39 mouse cellular contexts compared by ENCODE assay signal in the genomic region with DNA sequence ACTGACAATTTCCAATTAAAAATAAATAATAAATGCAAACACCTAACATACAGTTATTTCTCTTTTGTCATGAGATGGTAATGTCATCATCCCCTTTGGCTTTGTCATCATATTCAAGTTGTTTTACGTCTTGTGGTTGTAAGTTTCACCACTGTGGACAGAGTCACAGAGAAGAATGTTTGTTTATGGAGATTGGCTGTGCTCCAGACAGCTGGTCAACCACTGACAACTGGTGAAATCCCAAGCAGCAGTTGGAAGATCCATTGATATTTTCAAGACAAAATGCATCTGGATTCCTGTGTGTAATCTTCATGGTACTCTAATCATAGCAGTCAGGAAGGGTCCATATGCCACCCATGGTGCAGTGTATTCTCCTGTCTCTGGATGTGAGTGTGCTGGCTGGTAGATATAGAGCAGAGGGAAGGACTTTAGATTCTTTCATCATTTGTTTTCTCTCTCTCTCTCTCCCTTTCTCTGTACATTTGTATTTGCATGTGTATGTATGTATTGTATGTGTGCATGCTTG. TPM values are rescaled to one million over a fixed set of nuclear protein-coding genes. Genes with fewer than 3 reads are reported as not detected.
DNase-seq lines count a peak whose midpoint lies in the region; ATAC-seq and TF ChIP-seq lines count a peak whose summit lies in the region.
"Had no signal": no experiment of that assay in that cellular context is flagged by ENCODE, and none has a peak within 500 bp of the region (broad histone marks: within the 10 kb centered on the region; RNA-seq: fewer than 3 reads in every experiment).

No protein-coding gene starts in this region.

- no peak overlapping the region for H3K9ac ChIP-seq in lung, embryonic 16.5 days (ENCODE audit: low read length)
- H3K9ac ChIP-seq: embryonic facial prominence, embryonic 12.5 days; forebrain, embryonic 15.5 days; hindbrain, embryonic 13.5 days; liver, embryonic 14.5 days; neural tube, embryonic 12.5 days had no signal

- no peak for TF ChIP-seq CTCF in lung, adult 2 months (IDR thresholded peaks at IDR 0.05; ENCODE audit: insufficient read depth, low read length)

- H3K4me3 ChIP-seq in lung, embryonic 16.5 days (ENCODE audit: low read length) = no peak overlapping the region
- H3K4me3 ChIP-seq in lung, adult 2 months (replicated peaks; ENCODE audit: extremely low read depth, low read depth, low read length) = no peak overlapping the region
- H3K4me3 ChIP-seq: embryonic facial prominence, embryonic 12.5 days; forebrain, embryonic 10.5 days; forebrain, embryonic 15.5 days; hindbrain, embryonic 13.5 days; layer of hippocampus, adult 2 months; neural tube, embryonic 12.5 days had no signal

- H3K27me3 ChIP-seq in lung, embryonic 16.5 days (ENCODE audit: control insufficient read depth, insufficient read depth, low read depth, low read length) = 0 out of 2 replicates have a peak, but pooled peaks cover 3% of the 10 kb centered on the region
- H3K27me3 ChIP-seq: forebrain, embryonic 15.5 days; hindbrain, embryonic 13.5 days; neural tube, embryonic 12.5 days had no signal

- no peaks in the 10 kb centered on the region for H3K4me1 ChIP-seq in lung, embryonic 16.5 days (replicated peaks; ENCODE audit: control insufficient read depth, insufficient read depth, low read length)
- H3K4me1 ChIP-seq in lung, adult 2 months (ENCODE audit: control insufficient read depth, insufficient read depth, low read length) = no peaks in the 10 kb centered on the region
- H3K4me1 ChIP-seq: embryonic facial prominence, embryonic 12.5 days; forebrain, embryonic 10.5 days; forebrain, embryonic 15.5 days; hindbrain, embryonic 13.5 days; neural tube, embryonic 12.5 days had no signal

- no peaks in the 10 kb centered on the region for H3K9me3 ChIP-seq in lung, embryonic 16.5 days (ENCODE audit: control insufficient read depth, low read length)
- H3K9me3 ChIP-seq: embryonic facial prominence, embryonic 12.5 days; forebrain, embryonic 10.5 days; forebrain, embryonic 15.5 days; hindbrain, embryonic 13.5 days; neural tube, embryonic 12.5 days had no signal

- H3K36me3 ChIP-seq in lung, embryonic 16.5 days (ENCODE audit: control insufficient read depth, insufficient read depth, low read length) = no peaks in the 10 kb centered on the region
- H3K36me3 ChIP-seq: embryonic facial prominence, embryonic 12.5 days; forebrain, embryonic 10.5 days; forebrain, embryonic 15.5 days; hindbrain, embryonic 13.5 days; neural tube, embryonic 12.5 days had no signal

- TF ChIP-seq POLR2A in lung, adult 2 months (IDR thresholded peaks at IDR 0.05; ENCODE audit: borderline replicate concordance, extremely low read depth, low read depth, low read length) = no peak

- peak; percentile 61 for DNase-seq in heart, adult 11 months
- DNase-seq in heart, postnatal 4 days = no peak
- no peak for DNase-seq in lung, adult 2 months
- peak; percentile 17 for DNase-seq in MN1 (ENCODE audit: low spot score)
- DNase-seq in adrenal gland, postnatal 25 days = no peak
- no peak for DNase-seq in left cerebral cortex, adult 11 months (ENCODE audit: low spot score)
- DNase-seq: adrenal gland, postnatal 36 days; cerebellum, adult 18-20 months; cerebellum, postnatal 10 days; gastrocnemius, postnatal 25 days; heart, adult 18-20 months; heart, postnatal 36 days; kidney, adult 11 months; kidney, postnatal 36 days; left cerebral cortex, postnatal 4 days; lung, postnatal 14 days; right cerebral cortex, adult 18-20 months; spleen, adult 18-20 months; thymus, adult 18-20 months; thymus, postnatal 25 days had no signal

- no peak overlapping the region for H3K27ac ChIP-seq in lung, embryonic 16.5 days (ENCODE audit: low read length)
- H3K27ac ChIP-seq: embryonic facial prominence, embryonic 12.5 days; forebrain, embryonic 10.5 days; forebrain, embryonic 15.5 days; hindbrain, embryonic 13.5 days; layer of hippocampus, adult 2 months; liver, embryonic 14.5 days; neural tube, embryonic 12.5 days; stomach, postnatal 0 days had no signal

- 21% methylated on average over 1 of the region's 1 CpGs for WGBS in lung, embryonic 16.5 days
- WGBS in lung, adult 2 months = 20% methylated on average over 1 of the region's 1 CpGs

- ATAC-seq in lung, embryonic 16.5 days (ENCODE audit: low read depth) = peak; percentile 71
- ATAC-seq: forebrain, embryonic 15.5 days; midbrain, embryonic 16.5 days had no signal

- H3K4me2 ChIP-seq in lung, embryonic 16.5 days (ENCODE audit: low read depth, low read length) = no peak overlapping the region
- H3K4me2 ChIP-seq: embryonic facial prominence, embryonic 12.5 days; forebrain, embryonic 15.5 days; heart, embryonic 11.5 days; hindbrain, embryonic 13.5 days; midbrain, embryonic 11.5 days; neural tube, embryonic 12.5 days had no signal

RNA-seq across cellular contexts. Expression of a gene that starts 20.6 kb away (rescaled TPM):
- total RNA-seq in heart, postnatal 4 days (2021) = 10 to 100 TPM; 26.3 to 34.9 TPM
- 19.0 and 20.3 TPM in 2 replicates for polyA plus RNA-seq in lung, embryonic 16.5 days (2015; fragmentation: Nextera tagmentation; extraction: Ambion mirVana)
- polyA plus RNA-seq in lung, adult 2 months (2012; rRNA removed) = 8.0 and 18.7 TPM in 2 replicates
- 133 and 175 TPM in 2 replicates for total RNA-seq in adrenal gland, postnatal 25 days (2021)

RNA-seq across cellular contexts. Expression of a gene that starts 23.2 kb away (rescaled TPM):
- not detected for total RNA-seq in heart, postnatal 4 days (2021)
- not detected in 2 replicates for polyA plus RNA-seq in lung, embryonic 16.5 days (2015; fragmentation: Nextera tagmentation; extraction: Ambion mirVana)
- not detected in 2 replicates for polyA plus RNA-seq in lung, adult 2 months (2012; rRNA removed)
- total RNA-seq in adrenal gland, postnatal 25 days (2021) = not detected in 2 replicates
- total RNA-seq: adrenal gland, adult 18-20 months; adrenal gland, postnatal 36 days; gastrocnemius, adult 18-20 months; gastrocnemius, postnatal 25 days; heart, adult 18-20 months; heart, postnatal 36 days; layer of hippocampus, adult 2 months; megakaryocyte, adult 5-6 weeks had no signal
- polyA plus RNA-seq: cortical plate, adult 2 months; embryonic facial prominence, embryonic 12.5 days; frontal cortex, adult 2 months; heart, embryonic 16.5 days; kidney, embryonic 14.5 days; liver, embryonic 14.5 days; stomach, postnatal 0 days had no signal

RNA-seq across cellular contexts. Expression of a gene that starts 38.3 kb away (rescaled TPM):
- not detected for total RNA-seq in heart, postnatal 4 days (2021)
- polyA plus RNA-seq in lung, embryonic 16.5 days (2015; fragmentation: Nextera tagmentation; extraction: Ambion mirVana) = not detected in 2 replicates
- not detected in 2 replicates for polyA plus RNA-seq in lung, adult 2 months (2012; rRNA removed)
- total RNA-seq in adrenal gland, postnatal 25 days (2021) = not detected in 2 replicates
- total RNA-seq: adrenal gland, adult 18-20 months; gastrocnemius, adult 18-20 months; gastrocnemius, postnatal 25 days; heart, adult 18-20 months; heart, postnatal 36 days; megakaryocyte, adult 5-6 weeks had no signal
- polyA plus RNA-seq: heart, embryonic 16.5 days; kidney, embryonic 14.5 days; stomach, postnatal 0 days had no signal

RNA-seq across cellular contexts. Expression of a gene that starts 48.1 kb away (rescaled TPM):
- not detected for total RNA-seq in heart, postnatal 4 days (2021)
- polyA plus RNA-seq in lung, embryonic 16.5 days (2015; fragmentation: Nextera tagmentation; extraction: Ambion mirVana) = not detected in 2 replicates
- polyA plus RNA-seq in lung, adult 2 months (2012; rRNA removed) = 0.06 TPM in 1 of 2 replicates, not detected in the other
- not detected in 2 replicates for total RNA-seq in adrenal gland, postnatal 25 days (2021)
- total RNA-seq: adrenal gland, adult 18-20 months; adrenal gland, postnatal 36 days; gastrocnemius, adult 18-20 months; gastrocnemius, postnatal 25 days; heart, adult 18-20 months; heart, postnatal 36 days; megakaryocyte, adult 5-6 weeks had no signal
- polyA plus RNA-seq: heart, embryonic 16.5 days; liver, embryonic 14.5 days; stomach, postnatal 0 days had no signal

Comparison
In these comparisons a context has a peak if more than half of its experiments do, and no peak if none do; other contexts are left out.
1. DNase-seq: peak in heart, adult 11 months (single experiment) and MN1 (single experiment); none in heart, postnatal 4 days (single experiment), lung, adult 2 months (single experiment), adrenal gland, postnatal 25 days (single experiment) and left cerebral cortex, adult 11 months (single experiment).